Mouse (Mus musculus): ENCODE measurements around the gene Gm9745.
"Not testable (repeated sequence)": the region's sequence is repeated elsewhere in the genome, so short reads cannot be mapped to it uniquely, and the experiment has no call there.

The Gm9745 gene

GRCm38 (mm10) chr13:8948131-8948530 lies at the start of gene Gm9745:
Gene Gm9745, minus strand, starts transcription at chr13:8948231.
- DNase-seq (ENCODE audit: extremely low read depth, low read depth, low spot score) = not testable (repeated sequence)

DNA sequence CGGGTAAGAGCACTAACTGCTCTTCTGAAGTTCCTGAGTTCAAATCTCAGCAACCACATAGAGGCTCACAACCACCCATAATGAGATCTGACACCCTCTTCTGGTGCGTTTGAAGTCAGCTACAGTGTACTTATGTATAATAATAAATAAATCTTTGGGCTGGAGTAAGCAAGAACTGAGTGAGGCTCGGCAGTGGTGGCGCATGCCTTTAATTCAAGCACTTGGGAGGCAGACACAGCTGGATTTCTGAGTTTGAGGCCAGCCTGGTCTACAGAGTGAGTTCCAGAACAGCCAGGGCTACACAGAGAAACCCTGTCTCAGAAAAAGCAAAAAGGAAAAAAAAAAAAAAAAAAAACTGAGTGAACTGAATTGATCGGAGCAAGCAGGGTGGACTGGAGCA lies 49.2 kb upstream of the Gm9745 start:
- DNase-seq (ENCODE audit: extremely low read depth, low read depth, low spot score) = not testable (repeated sequence)

GRCm38 (mm10) chr13:8995990-8996786 lies 48.2 kb upstream of the Gm9745 start, which contains the start of gene Gtpbp4:
Gene Gtpbp4, minus strand, starts transcription at chr13:8996083.
- peak; percentile 68 for DNase-seq (ENCODE audit: extremely low read depth, low read depth, low spot score)

- DNase-seq (ENCODE audit: extremely low read depth, low read depth, low spot score) = no peak
Measured at GRCm38 (mm10) chr13:8995159-8995989, 47.3 kb upstream of the Gm9745 start.

DNA sequence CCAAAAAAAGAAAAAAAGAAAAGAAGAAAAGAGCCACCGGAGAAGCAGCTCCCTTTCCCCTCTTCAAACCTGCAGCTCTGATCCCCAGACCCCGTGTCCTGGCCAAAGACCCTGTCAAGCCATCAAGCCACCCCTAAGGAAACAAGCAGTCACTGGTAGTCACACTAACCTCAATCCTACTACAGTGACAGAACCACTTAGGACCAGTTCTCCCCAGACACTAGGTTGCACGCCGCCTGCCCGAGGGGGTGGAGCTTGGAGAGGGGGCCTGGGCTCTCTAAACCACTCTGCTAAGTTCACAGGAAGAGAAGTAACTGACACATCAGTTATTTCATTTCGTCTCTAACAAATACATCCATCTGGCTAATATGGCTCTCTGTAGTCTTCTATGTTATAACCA lies 44.2 kb upstream of the Gm9745 start:
- no peak for DNase-seq (ENCODE audit: extremely low read depth, low read depth, low spot score)

DNA sequence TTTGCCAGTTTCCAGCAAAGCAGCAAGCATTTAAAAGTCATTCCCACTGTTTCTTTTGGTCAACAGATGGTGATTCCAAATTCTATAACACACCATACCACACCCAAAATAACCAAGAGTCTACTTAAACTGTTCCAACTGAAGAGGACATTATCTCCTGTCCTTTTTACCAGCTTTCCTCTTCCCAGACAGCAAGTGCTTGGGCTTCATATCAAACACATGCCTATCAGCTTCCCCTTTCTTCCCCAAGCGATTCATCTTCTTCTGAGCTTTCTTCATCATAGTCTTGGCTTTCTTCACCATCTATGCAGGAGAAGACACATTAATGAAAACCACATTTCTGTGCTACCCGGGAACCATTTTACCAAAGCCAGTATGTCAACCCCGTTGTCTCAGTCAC lies 24.9 kb upstream of the Gm9745 start:
- no peak for DNase-seq (ENCODE audit: extremely low read depth, low read depth, low spot score)

GRCm38 (mm10) chr13:8972369-8972768 lies 24.3 kb upstream of the Gm9745 start:
- DNase-seq (ENCODE audit: extremely low read depth, low read depth, low spot score) = no peak

DNA sequence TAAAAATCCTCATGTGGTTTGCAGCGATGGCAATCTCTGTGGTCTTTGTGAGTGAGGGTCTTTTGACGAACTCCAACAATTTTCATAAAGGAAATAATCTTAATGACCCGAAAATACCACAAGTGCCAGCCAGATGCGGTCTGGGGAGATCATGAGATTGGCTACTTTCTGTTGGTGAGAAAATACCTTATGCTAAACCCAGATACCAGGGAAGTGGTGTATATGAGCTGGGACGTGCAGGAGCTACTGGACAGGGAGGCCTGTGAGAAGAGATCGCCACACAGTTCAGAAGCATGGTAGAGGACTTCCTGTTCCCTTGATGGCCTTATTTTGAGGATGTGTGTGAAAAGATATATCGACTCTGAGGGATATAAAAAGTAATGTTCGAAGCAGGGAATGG lies 19.7 kb upstream of the Gm9745 start:
- DNase-seq (ENCODE audit: extremely low read depth, low read depth, low spot score) = no peak

DNA sequence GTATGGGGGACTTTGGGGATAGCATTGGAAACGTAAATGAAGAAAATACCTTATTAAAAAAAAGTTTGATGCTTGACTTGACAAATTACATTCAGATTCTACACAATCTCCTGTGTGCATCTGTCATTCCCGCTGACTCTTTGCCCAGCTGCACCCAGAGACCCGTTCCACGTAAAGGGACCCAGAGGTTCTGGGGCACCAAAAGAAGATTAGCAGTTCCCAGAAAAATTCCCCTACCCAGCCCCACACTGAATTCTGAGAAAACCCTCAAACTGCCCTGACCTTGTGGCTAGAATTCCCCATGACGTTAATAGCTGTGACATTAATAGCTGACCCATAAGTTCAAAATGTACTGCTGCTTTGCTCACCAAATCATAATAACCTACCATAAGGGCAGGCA lies 17.2 kb upstream of the Gm9745 start:
- DNase-seq (ENCODE audit: extremely low read depth, low read depth, low spot score) = no peak

DNA sequence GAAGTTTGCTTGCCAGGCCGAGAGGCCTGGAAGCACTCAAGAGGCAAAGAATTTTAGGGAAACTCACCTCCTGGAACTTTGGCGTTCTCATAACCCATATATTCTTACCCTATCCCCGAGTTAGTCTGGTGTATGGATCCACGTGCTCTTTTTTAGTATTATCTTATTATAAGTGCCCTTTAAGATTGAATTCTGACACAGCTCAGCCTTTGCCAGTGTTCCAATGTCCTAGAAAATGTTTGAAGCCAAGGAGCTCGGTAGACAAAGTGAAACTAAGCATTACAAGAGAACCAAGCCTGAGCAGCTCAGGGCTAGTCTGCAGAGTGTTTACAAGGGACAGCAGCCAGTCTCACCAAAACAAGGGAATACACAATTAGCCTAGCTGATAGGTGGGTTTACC lies 14.2 kb upstream of the Gm9745 start:
- not testable (repeated sequence) for DNase-seq (ENCODE audit: extremely low read depth, low read depth, low spot score)

DNA sequence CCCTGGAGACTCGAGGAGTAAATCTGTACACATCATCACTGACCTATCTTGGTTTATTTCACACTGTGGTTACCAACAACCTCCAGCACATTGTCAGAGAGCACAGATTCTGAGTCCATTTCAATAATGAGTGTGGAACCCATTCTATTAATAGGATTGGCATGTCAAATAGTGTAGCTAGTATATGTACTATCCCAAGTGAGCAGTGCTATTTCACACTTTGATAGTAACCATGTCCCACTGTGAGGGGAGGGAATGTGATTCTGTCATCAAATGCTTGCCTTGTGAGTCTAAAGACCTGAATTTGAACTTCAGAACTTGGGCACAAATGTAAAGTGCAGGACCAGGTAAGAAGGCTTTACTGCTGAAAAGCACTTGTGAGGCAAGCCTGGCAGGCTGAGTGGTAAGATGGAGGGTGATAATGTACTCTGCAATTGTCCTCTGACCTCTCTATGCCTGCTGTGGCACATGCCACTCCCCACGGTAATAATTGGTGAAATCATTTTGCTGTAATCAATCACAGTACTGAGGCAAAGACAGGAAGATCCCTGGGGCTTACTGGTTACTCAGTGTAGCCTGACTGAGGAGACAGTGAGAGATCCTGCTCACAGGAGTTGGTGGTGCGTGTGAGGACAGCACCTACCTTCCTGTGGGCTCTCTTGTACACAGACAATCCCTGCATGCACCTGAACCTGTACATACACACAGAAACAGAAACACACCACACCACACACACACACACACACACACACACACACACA lies 13.3 kb upstream of the Gm9745 start:
- DNase-seq (ENCODE audit: extremely low read depth, low read depth, low spot score) = not testable (repeated sequence)

GRCm38 (mm10) chr13:8959554-8959953 lies 11.5 kb upstream of the Gm9745 start:
- not testable (repeated sequence) for DNase-seq (ENCODE audit: extremely low read depth, low read depth, low spot score)

GRCm38 (mm10) chr13:8959058-8959457 lies 11.0 kb upstream of the Gm9745 start:
- DNase-seq (ENCODE audit: extremely low read depth, low read depth, low spot score) = not testable (repeated sequence)

DNA sequence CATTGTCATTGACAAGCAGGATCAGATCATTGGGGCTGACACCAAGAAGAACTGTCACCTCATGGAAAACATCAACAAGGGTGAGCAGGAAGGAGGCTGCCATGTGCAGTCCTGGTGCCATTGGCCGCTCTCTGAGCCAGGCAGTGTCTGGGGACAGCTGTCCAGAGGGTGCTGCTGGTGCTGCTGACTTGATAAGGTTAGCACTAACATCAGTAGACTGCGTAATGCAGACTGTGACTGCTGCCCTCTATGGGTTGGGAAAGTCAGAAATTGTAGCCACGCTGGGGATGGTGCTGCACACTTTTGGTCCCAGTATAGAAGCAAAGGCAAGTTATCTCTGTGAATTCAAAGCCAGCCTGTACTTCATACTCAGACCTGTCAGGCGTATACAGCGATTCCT lies 8.8 kb upstream of the Gm9745 start:
- DNase-seq (ENCODE audit: extremely low read depth, low read depth, low spot score) = not testable (repeated sequence)

- DNase-seq (ENCODE audit: extremely low read depth, low read depth, low spot score) = not testable (repeated sequence)
Measured at GRCm38 (mm10) chr13:8955127-8955526, 7.1 kb upstream of the Gm9745 start.

- DNase-seq (ENCODE audit: extremely low read depth, low read depth, low spot score) = not testable (repeated sequence)
Measured at GRCm38 (mm10) chr13:8952563-8952962, 4.5 kb upstream of the Gm9745 start, which contains the start of gene Idi2. Gene Idi2, plus strand, starts transcription at chr13:8952863.

GRCm38 (mm10) chr13:8943828-8944227 lies 4.2 kb downstream of the Gm9745 start:
- DNase-seq (ENCODE audit: extremely low read depth, low read depth, low spot score) = not testable (repeated sequence)

DNA sequence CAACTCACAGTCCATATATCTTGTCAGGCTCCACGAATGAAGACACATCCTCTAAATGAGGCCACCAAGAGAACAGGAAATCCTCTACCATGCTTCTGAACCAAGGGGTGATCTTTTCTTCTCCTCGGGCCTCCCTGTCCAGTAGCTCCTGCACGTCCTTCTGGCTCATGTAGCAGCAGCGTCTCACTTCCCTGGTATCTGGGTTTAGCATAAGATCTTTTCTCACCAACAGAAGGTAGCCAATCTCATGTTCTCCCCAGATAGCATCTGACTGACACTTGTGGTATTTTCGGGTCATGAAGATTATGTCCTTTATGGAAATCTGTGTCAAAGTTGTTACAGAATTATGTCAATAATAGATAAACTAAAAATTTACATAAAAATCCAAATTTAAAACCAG lies 6.3 kb downstream of the Gm9745 start:
- DNase-seq (ENCODE audit: extremely low read depth, low read depth, low spot score) = not testable (repeated sequence)

- DNase-seq (ENCODE audit: extremely low read depth, low read depth, low spot score) = not testable (repeated sequence)
Measured at GRCm38 (mm10) chr13:8941110-8941509, 6.9 kb downstream of the Gm9745 start.

DNA sequence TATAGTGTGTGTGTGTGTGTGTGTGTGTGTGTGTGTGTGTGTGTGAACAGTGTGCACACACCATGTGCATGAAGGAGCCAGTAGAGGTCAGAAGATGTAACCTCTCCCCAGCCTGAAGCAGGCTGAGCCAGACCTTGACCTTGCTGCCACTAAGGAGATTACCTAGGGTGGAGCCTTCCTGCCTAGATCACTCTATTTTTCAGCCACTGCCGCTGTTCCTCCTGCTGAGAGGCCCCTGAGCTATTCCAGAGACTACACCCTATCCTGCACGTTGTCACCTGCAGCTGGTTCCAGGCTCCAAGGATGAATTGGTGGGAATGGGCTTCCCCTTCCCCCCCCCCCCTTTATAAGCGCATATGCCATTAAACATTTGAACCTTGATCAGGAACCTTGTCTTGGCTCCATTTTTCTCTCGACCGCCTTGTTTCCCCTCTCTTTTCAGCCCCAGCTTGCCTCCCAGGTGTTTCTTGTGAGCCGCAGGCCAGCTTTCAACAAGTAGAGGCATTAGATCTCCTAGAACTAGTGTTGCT lies 10.4 kb downstream of the Gm9745 start:
- not testable (repeated sequence) for DNase-seq (ENCODE audit: extremely low read depth, low read depth, low spot score)

- no peak for DNase-seq (ENCODE audit: extremely low read depth, low read depth, low spot score)
Measured at GRCm38 (mm10) chr13:8933499-8933898, 14.5 kb downstream of the Gm9745 start.

Measured in fat pad, adult 2 months (tissue).